Mouse (Mus musculus): ENCODE data around the gene Tmem82. TPM values are rescaled to one million over a fixed set of nuclear protein-coding genes. Genes with fewer than 3 reads are reported as not detected.

Tmem82 gene
- polyA plus RNA-seq, 1 experiment from 2014 or later = 0.38 TPM

- H3K9ac ChIP-seq = no peak overlapping the region
- H3K9me3 ChIP-seq = no peaks in the 10 kb centered on the region
- no peaks in the 10 kb centered on the region for H3K4me1 ChIP-seq
- H3K36me3 ChIP-seq = peaks cover 94% of the 10 kb centered on the region
- no peak overlapping the region for H3K27ac ChIP-seq
- H3K4me2 ChIP-seq (replicated peaks) = no peak overlapping the region
- no peak for ATAC-seq (ENCODE audit: low FRiP score, low read depth)
- H3K4me3 ChIP-seq = no peak overlapping the region
- no peaks in the 10 kb centered on the region for H3K27me3 ChIP-seq
- 60% methylated on average over 9 of the region's 9 CpGs for WGBS
Measured at GRCm38 (mm10) chr4:141635991-141636390, 17.6 kb upstream of the Tmem82 start.

- Histone ChIP-seq H3K4me2 (replicated peaks) (no peak overlapping the region), H3K9ac (no peak overlapping the region), H3K27ac (no peak overlapping the region), H3K4me3 (no peak overlapping the region), H3K4me1 (no peaks in the 10 kb centered on the region), H3K9me3 (no peaks in the 10 kb centered on the region), H3K36me3 (peaks cover 97% of the 10 kb centered on the region), H3K27me3 (no peaks in the 10 kb centered on the region)
- ATAC-seq (ENCODE audit: low FRiP score, low read depth) = no peak
- 92% methylated on average over 21 of the region's 21 CpGs for WGBS
Measured at GRCm38 (mm10) chr4:141632111-141632873, 13.9 kb upstream of the Tmem82 start.

GRCm38 (mm10) chr4:141631250-141631649, 12.8 kb upstream of the Tmem82 start:
- H3K36me3 ChIP-seq = peaks cover 97% of the 10 kb centered on the region
- no peak overlapping the region for H3K4me2 ChIP-seq (replicated peaks)

GRCm38 (mm10) chr4:141630021-141630420, 11.6 kb upstream of the Tmem82 start:
- H3K9ac ChIP-seq = no peak overlapping the region
- no peak overlapping the region for H3K4me3 ChIP-seq
- H3K4me1 ChIP-seq = no peaks in the 10 kb centered on the region
- no peak for ATAC-seq (ENCODE audit: low FRiP score, low read depth)
- H3K4me2 ChIP-seq (replicated peaks) = no peak overlapping the region
- H3K36me3 ChIP-seq = peaks cover 97% of the 10 kb centered on the region
- no peaks in the 10 kb centered on the region for H3K27me3 ChIP-seq
- H3K9me3 ChIP-seq = no peaks in the 10 kb centered on the region
- H3K27ac ChIP-seq = no peak overlapping the region
- WGBS = 94% methylated on average over 11 of the region's 11 CpGs

More at GRCm38 (mm10) chr4:141631250-141631649, 12.8 kb upstream of the Tmem82 start:
- H3K27me3 ChIP-seq = no peaks in the 10 kb centered on the region
- no peaks in the 10 kb centered on the region for H3K9me3 ChIP-seq
- no peak for ATAC-seq (ENCODE audit: low FRiP score, low read depth)
- no peak overlapping the region for H3K4me3 ChIP-seq
- 94% methylated on average over 20 of the region's 20 CpGs for WGBS
- H3K9ac ChIP-seq = no peak overlapping the region
- H3K4me1 ChIP-seq = no peaks in the 10 kb centered on the region
- H3K27ac ChIP-seq = no peak overlapping the region

- no peaks in the 10 kb centered on the region for H3K4me1 ChIP-seq
- no peaks in the 10 kb centered on the region for H3K9me3 ChIP-seq
- 84% methylated on average over 14 of the region's 14 CpGs for WGBS
- H3K9ac ChIP-seq = no peak overlapping the region
- peaks cover 87% of the 10 kb centered on the region for H3K36me3 ChIP-seq
- no peak overlapping the region for H3K27ac ChIP-seq
- H3K27me3 ChIP-seq = no peaks in the 10 kb centered on the region
- no peak overlapping the region for H3K4me2 ChIP-seq (replicated peaks)
- no peak overlapping the region for H3K4me3 ChIP-seq
- no peak for ATAC-seq (ENCODE audit: low FRiP score, low read depth)
Measured at GRCm38 (mm10) chr4:141628661-141629060, 10.2 kb upstream of the Tmem82 start.

GRCm38 (mm10) chr4:141627502-141627901, 9.1 kb upstream of the Tmem82 start:
- Histone ChIP-seq H3K36me3 (peaks cover 76% of the 10 kb centered on the region), H3K4me2 (replicated peaks) (no peak overlapping the region), H3K9me3 (no peaks in the 10 kb centered on the region), H3K27me3 (no peaks in the 10 kb centered on the region), H3K4me3 (no peak overlapping the region), H3K27ac (no peak overlapping the region), H3K9ac (no peak overlapping the region), H3K4me1 (no peaks in the 10 kb centered on the region)
- no peak for ATAC-seq (ENCODE audit: low FRiP score, low read depth)
- 89% methylated on average over 5 of the region's 5 CpGs for WGBS

GRCm38 (mm10) chr4:141625774-141626550, 7.5 kb upstream of the Tmem82 start:
- Histone ChIP-seq H3K9me3 (no peaks in the 10 kb centered on the region), H3K27ac (no peak overlapping the region), H3K36me3 (peaks cover 61% of the 10 kb centered on the region), H3K4me2 (replicated peaks) (no peak overlapping the region), H3K9ac (no peak overlapping the region), H3K4me1 (no peaks in the 10 kb centered on the region), H3K27me3 (no peaks in the 10 kb centered on the region), H3K4me3 (no peak overlapping the region)
- 94% methylated on average over 16 of the region's 16 CpGs for WGBS
- no peak for ATAC-seq (ENCODE audit: low FRiP score, low read depth)

- H3K4me1 ChIP-seq = no peaks in the 10 kb centered on the region
- H3K4me2 ChIP-seq (replicated peaks) = no peak overlapping the region
- no peak overlapping the region for H3K4me3 ChIP-seq
- H3K27ac ChIP-seq = no peak overlapping the region
- no peaks in the 10 kb centered on the region for H3K27me3 ChIP-seq
- WGBS = 79% methylated on average over 19 of the region's 19 CpGs
- ATAC-seq (ENCODE audit: low FRiP score, low read depth) = no peak
- no peaks in the 10 kb centered on the region for H3K9me3 ChIP-seq
- peaks cover 53% of the 10 kb centered on the region for H3K36me3 ChIP-seq
- H3K9ac ChIP-seq = no peak overlapping the region
Measured at GRCm38 (mm10) chr4:141624983-141625773, 6.7 kb upstream of the Tmem82 start.

- ATAC-seq (ENCODE audit: low FRiP score, low read depth) = no peak
- Histone ChIP-seq H3K4me2 (replicated peaks) (no peak overlapping the region), H3K4me1 (no peaks in the 10 kb centered on the region), H3K9me3 (no peaks in the 10 kb centered on the region), H3K36me3 (peaks cover 43% of the 10 kb centered on the region), H3K27me3 (no peaks in the 10 kb centered on the region), H3K9ac (no peak overlapping the region), H3K27ac (no peak overlapping the region), H3K4me3 (no peak overlapping the region)
- 91% methylated on average over 8 of the region's 8 CpGs for whole genome bisulfite sequencing
Measured at GRCm38 (mm10) chr4:141624134-141624533, 5.7 kb upstream of the Tmem82 start.

- peaks cover 4% of the 10 kb centered on the region; the same call in 1 of the 2 replicates for H3K4me1 ChIP-seq
- no peak within 1 kb of the TSS for H3K4me3 ChIP-seq
- H3K4me2 ChIP-seq (replicated peaks) = no peak within 1 kb of the TSS
- peaks cover 38% of the 10 kb centered on the region for H3K36me3 ChIP-seq
- no peaks in the 10 kb centered on the region for H3K27me3 ChIP-seq
- WGBS = 55% methylated on average over 1 of the region's 1 CpGs
- no peaks in the 10 kb centered on the region for H3K9me3 ChIP-seq
- no peak for ATAC-seq (ENCODE audit: low FRiP score, low read depth)
- no peak within 1 kb of the TSS for H3K27ac ChIP-seq
- H3K9ac ChIP-seq = no peak within 1 kb of the TSS
Measured at GRCm38 (mm10) chr4:141623666-141624065, 5.2 kb upstream of the Tmem82 start, which contains the start of gene Slc25a34. Gene Slc25a34 (minus strand): TSS chr4:141623821.

- ATAC-seq (ENCODE audit: low FRiP score, low read depth) = no peak
Measured at GRCm38 (mm10) chr4:141623037-141623436, 4.6 kb upstream of the Tmem82 start.

GRCm38 (mm10) chr4:141622580-141622979, 4.1 kb upstream of the Tmem82 start:
- Histone ChIP-seq H3K4me1 (peaks cover 11% of the 10 kb centered on the region), H3K4me2 (replicated peaks) (no peak overlapping the region), H3K27me3 (no peaks in the 10 kb centered on the region), H3K27ac (no peak overlapping the region), H3K4me3 (no peak overlapping the region), H3K36me3 (peaks cover 27% of the 10 kb centered on the region), H3K9ac (no peak overlapping the region), H3K9me3 (no peaks in the 10 kb centered on the region)
- ATAC-seq (ENCODE audit: low FRiP score, low read depth) = no peak
- 85% methylated on average over 5 of the region's 5 CpGs for WGBS

More at GRCm38 (mm10) chr4:141623037-141623436, 4.6 kb upstream of the Tmem82 start:
- Histone ChIP-seq H3K4me1 (peaks cover 6% of the 10 kb centered on the region), H3K4me2 (replicated peaks) (no peak overlapping the region), H3K9ac (no peak overlapping the region), H3K9me3 (no peaks in the 10 kb centered on the region), H3K27me3 (no peaks in the 10 kb centered on the region), H3K4me3 (no peak overlapping the region), H3K36me3 (peaks cover 32% of the 10 kb centered on the region), H3K27ac (no peak overlapping the region)
- 89% methylated on average over 11 of the region's 11 CpGs for WGBS

Measured in limb, embryonic 13.5 days (tissue).